Mouse (Mus musculus) kidney, postnatal 0 days (tissue): ENCODE data around the gene Uvrag. TPM values are rescaled to one million over a fixed set of nuclear protein-coding genes. Genes with fewer than 3 reads are reported as not detected.
A peak's percentile ranks its signal among the peaks of the same experiment; 100 is the strongest.

Experiments used
- ATAC-seq: fragments of 200-750 bp; cut with Nextera tagmentation; replicated peaks from 2 replicates; pipeline ENCODE4 v1.8.0; 2017; ENCODE audit warnings: low read depth, moderate number of reproducible peaks, moderate TSS enrichment, moderate library complexity; ENCODE audit not compliant: low FRiP score
- DNase-seq: peaks from one replicate; pipeline ENCODE4 v3.0.0-alpha.2; 2016; ENCODE audit warnings: low spot score
- H3K27ac ChIP-seq: fragments of 300-500 bp; sonication (generic); 2 replicates; pipeline ENCODE4 v1.5.1; 2014; ENCODE audit warnings: mild to moderate bottlenecking
- H3K27me3 ChIP-seq: fragments of 300-500 bp; sonication (generic); 2 replicates; pipeline ENCODE4 v1.6.1; 2014; ENCODE audit warnings: low read length, mixed read lengths; ENCODE audit not compliant: insufficient read depth
- H3K36me3 ChIP-seq: fragments of 300-500 bp; sonication (generic); 2 replicates; pipeline ENCODE4 v1.6.1; 2014; ENCODE audit warnings: low read length, mixed read lengths; ENCODE audit not compliant: insufficient read depth
- H3K4me1 ChIP-seq: fragments of 300-500 bp; sonication (generic); replicated peaks from 2 replicates; pipeline ENCODE4 v1.6.1; 2014; ENCODE audit warnings: antibody characterized with exemption, low read length, mixed read lengths; ENCODE audit not compliant: insufficient read depth
- H3K4me2 ChIP-seq: fragments of 300-500 bp; sonication (generic); 2 replicates; pipeline ENCODE4 v1.6.1; 2014; ENCODE audit warnings: mild to moderate bottlenecking, low read length, moderate library complexity, mixed read lengths
- H3K4me3 ChIP-seq: fragments of 300-500 bp; sonication (generic); replicated peaks from 2 replicates; pipeline ENCODE4 v1.5.1; 2014; ENCODE audit warnings: low read depth, low read length
- H3K9ac ChIP-seq: fragments of 300-500 bp; sonication (generic); 2 replicates; pipeline ENCODE4 v1.6.1; 2014; ENCODE audit warnings: low read depth, low read length
- H3K9me3 ChIP-seq: fragments of 300-500 bp; sonication (generic); replicated peaks from 2 replicates; pipeline ENCODE4 v1.6.1; 2016; ENCODE audit warnings: low read length, inconsistent platforms, mixed read lengths
- CTCF ChIP-seq: IDR thresholded peaks from 2 replicates; pipeline ENCODE4 v1.5.1; 2016; ENCODE audit warnings: antibody characterized with exemption, low read depth, mild to moderate bottlenecking, moderate library complexity
- WGBS: fragments of 180-500 bp; shearing (Covaris S2); extraction: QIAGEN DNeasy Blood & Tissue Kit; methylation state at CpG from one replicate; pipeline ENCODE4 v1.1.7; 2014; 5-methylcytosine and 5-hydroxymethylcytosine counted together
- polyA plus RNA-seq: library from polyadenylated mRNA; unstranded; fragments of >200 nt; fragmentation: Nextera tagmentation; extraction: Ambion mirVana; gene quantifications from 2 replicates; pipeline ENCODE4 v1.2.1, GENCODE M21; 2015

Gene Uvrag
- polyA plus RNA-seq, 1 experiment from 2014 or later, result 19.0 TPM

- Histone ChIP-seq H3K4me3 (0 out of 2 replicates have a peak overlapping the region, but pooled peaks have one; percentile 4), H3K4me1 (peaks cover 10% of the 10 kb centered on the region), H3K9ac (no peak overlapping the region), H3K9me3 (no peaks in the 10 kb centered on the region), H3K4me2 (peak overlapping the region; percentile 51), H3K36me3 (no peaks in the 10 kb centered on the region), H3K27ac (peak overlapping the region; percentile 39; the same call in 1 of the 2 replicates), H3K27me3 (no peaks in the 10 kb centered on the region)
- peak; percentile 78 for DNase-seq
- 14% methylated on average over 17 of the region's 17 CpGs for WGBS
- peak; percentile 83 for ATAC-seq
- TF ChIP-seq CTCF, result no peak
Measured at GRCm38 (mm10) chr7:99155311-99156289, 14.7 kb upstream of the Uvrag start.

GRCm38 (mm10) chr7:99154648-99155151 is 13.8 kb upstream of the Uvrag start:
- no peak overlapping the region for H3K4me2 ChIP-seq

GRCm38 (mm10) chr7:99153686-99154202 is 12.8 kb upstream of the Uvrag start:
- ATAC-seq, result no peak
- Histone ChIP-seq H3K4me3 (no peak overlapping the region), H3K27me3 (no peaks in the 10 kb centered on the region), H3K9ac (no peak overlapping the region), H3K4me1 (peaks cover 10% of the 10 kb centered on the region), H3K9me3 (no peaks in the 10 kb centered on the region), H3K27ac (no peak overlapping the region), H3K36me3 (no peaks in the 10 kb centered on the region), H3K4me2 (no peak overlapping the region)
- no peak for DNase-seq
- WGBS, result 83% methylated on average over 11 of the region's 11 CpGs
- TF ChIP-seq CTCF, result no peak

More at GRCm38 (mm10) chr7:99154648-99155151, 13.8 kb upstream of the Uvrag start:
- Histone ChIP-seq H3K27ac (no peak overlapping the region), H3K36me3 (no peaks in the 10 kb centered on the region), H3K4me3 (no peak overlapping the region), H3K9me3 (no peaks in the 10 kb centered on the region), H3K4me1 (peaks cover 10% of the 10 kb centered on the region), H3K9ac (no peak overlapping the region), H3K27me3 (no peaks in the 10 kb centered on the region)
- no peak for TF ChIP-seq CTCF
- 54% methylated on average over 8 of the region's 8 CpGs for WGBS
- ATAC-seq, result peak; percentile 31
- no peak for DNase-seq

DNA sequence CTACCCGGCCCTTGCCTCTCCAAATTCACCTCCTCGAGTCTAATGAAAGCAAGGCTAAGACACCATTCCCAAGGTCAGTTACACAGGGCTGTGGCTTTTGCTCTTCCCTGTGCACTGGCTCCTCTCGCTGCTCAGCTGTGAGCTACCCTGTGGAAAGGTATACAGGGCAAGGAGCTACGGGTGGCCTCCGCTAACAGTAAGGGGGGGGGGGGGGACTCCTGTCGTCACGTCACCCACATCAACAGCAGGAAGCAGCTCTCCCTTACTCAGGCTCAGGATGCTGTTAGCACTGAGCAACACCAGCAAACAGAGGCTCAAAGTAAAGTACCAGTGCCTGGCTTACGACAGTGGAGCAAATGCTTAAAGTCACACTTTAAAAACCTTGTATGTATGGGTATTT is 11.8 kb upstream of the Uvrag start:
- Histone ChIP-seq H3K9me3 (no peaks in the 10 kb centered on the region), H3K36me3 (no peaks in the 10 kb centered on the region), H3K4me1 (peaks cover 10% of the 10 kb centered on the region), H3K4me2 (no peak overlapping the region), H3K4me3 (no peak overlapping the region), H3K27me3 (no peaks in the 10 kb centered on the region), H3K9ac (no peak overlapping the region), H3K27ac (no peak overlapping the region)
- ATAC-seq (no peak), DNase-seq (no peak)
- WGBS, result 74% methylated on average over 8 of the region's 8 CpGs
- TF ChIP-seq CTCF, result no peak

DNA sequence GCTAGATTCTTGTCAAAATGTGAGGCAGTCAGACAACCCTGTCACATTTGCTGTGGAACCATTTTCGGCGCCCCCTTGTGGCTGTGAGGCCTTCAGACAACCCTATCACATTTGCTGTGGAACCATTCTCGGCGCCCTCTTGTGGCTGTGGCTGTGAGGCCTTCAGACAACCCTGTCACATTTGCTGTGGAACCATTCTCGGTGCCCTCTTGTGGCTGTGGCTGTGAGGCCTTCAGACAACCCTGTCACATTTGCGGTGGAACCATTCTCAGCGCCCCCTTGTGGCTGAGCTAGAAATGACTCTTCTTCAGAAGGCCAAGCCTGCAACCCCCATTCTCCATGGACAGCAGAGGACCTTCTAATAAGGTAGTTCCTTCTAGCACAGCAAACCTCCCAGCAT is 10.4 kb upstream of the Uvrag start:
- peak; percentile 100 for TF ChIP-seq CTCF
- DNase-seq, result peak; percentile 98
- 8% methylated on average over 7 of the region's 7 CpGs for WGBS
- H3K4me2 ChIP-seq, result no peak overlapping the region
- H3K27ac ChIP-seq, result no peak overlapping the region
- ATAC-seq, result peak; percentile 67
- peaks cover 10% of the 10 kb centered on the region for H3K4me1 ChIP-seq
- no peak overlapping the region for H3K4me3 ChIP-seq
- no peaks in the 10 kb centered on the region for H3K36me3 ChIP-seq
- H3K27me3 ChIP-seq, result no peaks in the 10 kb centered on the region
- H3K9ac ChIP-seq, result no peak overlapping the region
- no peaks in the 10 kb centered on the region for H3K9me3 ChIP-seq

DNA sequence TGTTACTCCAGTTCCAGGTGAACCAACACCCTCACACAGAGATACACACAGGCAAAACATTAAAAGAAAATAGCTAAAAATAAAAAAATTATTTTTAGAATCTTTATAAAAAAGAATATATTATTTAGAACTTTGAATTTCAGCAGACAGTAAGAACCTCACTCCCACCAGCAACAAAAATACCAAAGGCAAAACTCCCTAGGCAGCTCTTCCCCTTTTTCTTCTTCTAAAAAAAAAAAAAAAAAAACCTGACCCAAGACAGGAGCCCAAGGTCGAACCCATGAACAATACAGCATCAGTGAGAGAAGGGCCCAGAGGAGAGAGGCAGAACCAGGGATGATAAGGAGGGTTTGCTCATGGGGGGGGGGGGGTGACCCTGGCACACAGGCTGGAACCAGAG is 8.1 kb upstream of the Uvrag start:
- TF ChIP-seq CTCF, result no peak
- Histone ChIP-seq H3K9ac (0 out of 2 replicates have a peak overlapping the region, but pooled peaks have one; percentile 2), H3K4me3 (no peak overlapping the region), H3K9me3 (no peaks in the 10 kb centered on the region), H3K36me3 (no peaks in the 10 kb centered on the region), H3K27ac (no peak overlapping the region), H3K4me1 (no peaks in the 10 kb centered on the region), H3K4me2 (no peak overlapping the region), H3K27me3 (no peaks in the 10 kb centered on the region)
- no peak for DNase-seq
- ATAC-seq, result no peak
- WGBS, result 68% methylated on average over 1 of the region's 1 CpGs
